Mouse (Mus musculus): Measurements from ENCODE around the gene Gm20532. TPM values are rescaled to one million over a fixed set of nuclear protein-coding genes. Genes with fewer than 3 reads are reported as not detected.

Gm20532 gene
- not detected in 2 replicates for polyA plus RNA-seq (2015; fragmentation: Nextera tagmentation; extraction: Ambion mirVana)

- H3K9me3 ChIP-seq (ENCODE audit: control insufficient read depth, low read length), result no peaks in the 10 kb centered on the region
- peak within 1 kb of the TSS; percentile 63 for H3K4me3 ChIP-seq (ENCODE audit: low read length)
- whole genome bisulfite sequencing, result under 1% methylated on average over 58 of the region's 65 CpGs
- H3K27ac ChIP-seq (ENCODE audit: low read depth, low read length), result peak within 1 kb of the TSS; percentile 37; the same call in 1 of the 2 replicates
- peaks cover 8% of the 10 kb centered on the region; the same call in 1 of the 2 replicates for H3K4me1 ChIP-seq (ENCODE audit: control insufficient read depth, insufficient read depth, low read depth, low read length)
- no peaks in the 10 kb centered on the region for H3K36me3 ChIP-seq (ENCODE audit: control insufficient read depth, insufficient read depth, low read length)
- H3K9ac ChIP-seq (ENCODE audit: low read depth, low read length), result peak within 1 kb of the TSS; percentile 82
- ATAC-seq, result peak; percentile 82
- no peaks in the 10 kb centered on the region for H3K27me3 ChIP-seq (replicated peaks; ENCODE audit: control insufficient read depth, insufficient read depth, low read length)
- peak within 1 kb of the TSS; percentile 88 for H3K4me2 ChIP-seq (ENCODE audit: low read length)
Observed at GRCm38 (mm10) chr2:26586294-26587043, at the start of gene Gm20532. TSS of gene Gm20532 (plus strand) at chr2:26586639.

- 77% methylated on average over 2 of the region's 2 CpGs for WGBS
- H3K9ac ChIP-seq (ENCODE audit: low read depth, low read length), result no peak overlapping the region
- H3K4me3 ChIP-seq (ENCODE audit: low read length), result no peak overlapping the region
- H3K27ac ChIP-seq (ENCODE audit: low read depth, low read length), result no peak overlapping the region
- H3K9me3 ChIP-seq (ENCODE audit: control insufficient read depth, low read length), result no peaks in the 10 kb centered on the region
- no peaks in the 10 kb centered on the region for H3K36me3 ChIP-seq (ENCODE audit: control insufficient read depth, insufficient read depth, low read length)
- peaks cover 26% of the 10 kb centered on the region for H3K4me1 ChIP-seq (ENCODE audit: control insufficient read depth, insufficient read depth, low read depth, low read length)
- no peak for ATAC-seq
- no peak overlapping the region for H3K4me2 ChIP-seq (ENCODE audit: low read length)
- H3K27me3 ChIP-seq (replicated peaks; ENCODE audit: control insufficient read depth, insufficient read depth, low read length), result no peaks in the 10 kb centered on the region
Observed at GRCm38 (mm10) chr2:26539516-26539915, 46.9 kb upstream of the Gm20532 start.

- ATAC-seq, result no peak
- Histone ChIP-seq H3K4me1 (ENCODE audit: control insufficient read depth, insufficient read depth, low read depth, low read length) (peaks cover 17% of the 10 kb centered on the region), H3K27ac (ENCODE audit: low read depth, low read length) (no peak overlapping the region), H3K27me3 (replicated peaks; ENCODE audit: control insufficient read depth, insufficient read depth, low read length) (no peaks in the 10 kb centered on the region), H3K9me3 (ENCODE audit: control insufficient read depth, low read length) (no peaks in the 10 kb centered on the region), H3K36me3 (ENCODE audit: control insufficient read depth, insufficient read depth, low read length) (no peaks in the 10 kb centered on the region), H3K4me3 (ENCODE audit: low read length) (no peak overlapping the region), H3K9ac (ENCODE audit: low read depth, low read length) (peak overlapping the region; percentile 18; the same call in 1 of the 2 replicates), H3K4me2 (ENCODE audit: low read length) (no peak overlapping the region)
- 24% methylated on average over 7 of the region's 7 CpGs for WGBS
Observed at GRCm38 (mm10) chr2:26540721-26541120, 45.7 kb upstream of the Gm20532 start.

- Histone ChIP-seq H3K36me3 (ENCODE audit: control insufficient read depth, insufficient read depth, low read length) (no peaks in the 10 kb centered on the region), H3K4me2 (ENCODE audit: low read length) (no peak overlapping the region), H3K9me3 (ENCODE audit: control insufficient read depth, low read length) (no peaks in the 10 kb centered on the region), H3K4me1 (ENCODE audit: control insufficient read depth, insufficient read depth, low read depth, low read length) (peaks cover 17% of the 10 kb centered on the region), H3K27ac (ENCODE audit: low read depth, low read length) (peak overlapping the region; percentile 54), H3K27me3 (replicated peaks; ENCODE audit: control insufficient read depth, insufficient read depth, low read length) (no peaks in the 10 kb centered on the region), H3K9ac (ENCODE audit: low read depth, low read length) (peak overlapping the region; percentile 35; the same call in 1 of the 2 replicates), H3K4me3 (ENCODE audit: low read length) (no peak overlapping the region)
- 23% methylated on average over 9 of the region's 9 CpGs for WGBS
- peak; percentile 69 for ATAC-seq
Observed at GRCm38 (mm10) chr2:26541258-26541910, 45.1 kb upstream of the Gm20532 start.

- Histone ChIP-seq H3K9ac (ENCODE audit: low read depth, low read length) (no peak overlapping the region), H3K9me3 (ENCODE audit: control insufficient read depth, low read length) (no peaks in the 10 kb centered on the region), H3K27me3 (replicated peaks; ENCODE audit: control insufficient read depth, insufficient read depth, low read length) (no peaks in the 10 kb centered on the region), H3K27ac (ENCODE audit: low read depth, low read length) (no peak overlapping the region), H3K36me3 (ENCODE audit: control insufficient read depth, insufficient read depth, low read length) (no peaks in the 10 kb centered on the region), H3K4me3 (ENCODE audit: low read length) (no peak overlapping the region), H3K4me2 (ENCODE audit: low read length) (no peak overlapping the region), H3K4me1 (ENCODE audit: control insufficient read depth, insufficient read depth, low read depth, low read length) (peaks cover 17% of the 10 kb centered on the region)
- no peak for ATAC-seq
- 58% methylated on average over 4 of the region's 4 CpGs for WGBS
Observed at GRCm38 (mm10) chr2:26543155-26543554, 43.3 kb upstream of the Gm20532 start.

GRCm38 (mm10) chr2:26543768-26544167, 42.7 kb upstream of the Gm20532 start:
- WGBS, result 92% methylated on average over 8 of the region's 8 CpGs
- H3K36me3 ChIP-seq (ENCODE audit: control insufficient read depth, insufficient read depth, low read length), result no peaks in the 10 kb centered on the region
- H3K9me3 ChIP-seq (ENCODE audit: control insufficient read depth, low read length), result no peaks in the 10 kb centered on the region
- H3K27ac ChIP-seq (ENCODE audit: low read depth, low read length), result no peak overlapping the region
- ATAC-seq, result no peak
- H3K4me2 ChIP-seq (ENCODE audit: low read length), result no peak overlapping the region
- no peak overlapping the region for H3K4me3 ChIP-seq (ENCODE audit: low read length)
- peaks cover 17% of the 10 kb centered on the region for H3K4me1 ChIP-seq (ENCODE audit: control insufficient read depth, insufficient read depth, low read depth, low read length)
- H3K27me3 ChIP-seq (replicated peaks; ENCODE audit: control insufficient read depth, insufficient read depth, low read length), result no peaks in the 10 kb centered on the region
- H3K9ac ChIP-seq (ENCODE audit: low read depth, low read length), result no peak overlapping the region

GRCm38 (mm10) chr2:26544265-26544664, 42.2 kb upstream of the Gm20532 start:
- no peak overlapping the region for H3K27ac ChIP-seq (ENCODE audit: low read depth, low read length)
- peaks cover 17% of the 10 kb centered on the region for H3K4me1 ChIP-seq (ENCODE audit: control insufficient read depth, insufficient read depth, low read depth, low read length)
- no peaks in the 10 kb centered on the region for H3K36me3 ChIP-seq (ENCODE audit: control insufficient read depth, insufficient read depth, low read length)
- no peak for ATAC-seq
- H3K27me3 ChIP-seq (replicated peaks; ENCODE audit: control insufficient read depth, insufficient read depth, low read length), result no peaks in the 10 kb centered on the region
- H3K4me3 ChIP-seq (ENCODE audit: low read length), result no peak overlapping the region
- no peak overlapping the region for H3K9ac ChIP-seq (ENCODE audit: low read depth, low read length)
- no peaks in the 10 kb centered on the region for H3K9me3 ChIP-seq (ENCODE audit: control insufficient read depth, low read length)
- 59% methylated on average over 3 of the region's 3 CpGs for WGBS
- no peak overlapping the region for H3K4me2 ChIP-seq (ENCODE audit: low read length)

GRCm38 (mm10) chr2:26547481-26547880, 39.0 kb upstream of the Gm20532 start:
- peak; percentile 51; the same call in 1 of the 2 replicates for ATAC-seq
- Histone ChIP-seq H3K9ac (ENCODE audit: low read depth, low read length) (no peak overlapping the region), H3K27ac (ENCODE audit: low read depth, low read length) (no peak overlapping the region), H3K27me3 (replicated peaks; ENCODE audit: control insufficient read depth, insufficient read depth, low read length) (no peaks in the 10 kb centered on the region), H3K36me3 (ENCODE audit: control insufficient read depth, insufficient read depth, low read length) (no peaks in the 10 kb centered on the region), H3K9me3 (ENCODE audit: control insufficient read depth, low read length) (no peaks in the 10 kb centered on the region), H3K4me3 (ENCODE audit: low read length) (no peak overlapping the region), H3K4me2 (ENCODE audit: low read length) (no peak overlapping the region), H3K4me1 (ENCODE audit: control insufficient read depth, insufficient read depth, low read depth, low read length) (peaks cover 3% of the 10 kb centered on the region)
- 29% methylated on average over 2 of the region's 2 CpGs for WGBS

- WGBS, result 89% methylated on average over 10 of the region's 10 CpGs
- Histone ChIP-seq H3K27me3 (replicated peaks; ENCODE audit: control insufficient read depth, insufficient read depth, low read length) (no peaks in the 10 kb centered on the region), H3K9me3 (ENCODE audit: control insufficient read depth, low read length) (no peaks in the 10 kb centered on the region), H3K9ac (ENCODE audit: low read depth, low read length) (no peak overlapping the region), H3K36me3 (ENCODE audit: control insufficient read depth, insufficient read depth, low read length) (no peaks in the 10 kb centered on the region), H3K27ac (ENCODE audit: low read depth, low read length) (0 out of 2 replicates have a peak overlapping the region, but pooled peaks have one; percentile 6), H3K4me2 (ENCODE audit: low read length) (no peak overlapping the region), H3K4me3 (ENCODE audit: low read length) (no peak overlapping the region), H3K4me1 (ENCODE audit: control insufficient read depth, insufficient read depth, low read depth, low read length) (peaks cover 3% of the 10 kb centered on the region)
- ATAC-seq, result no peak
Observed at GRCm38 (mm10) chr2:26549801-26550200, 36.6 kb upstream of the Gm20532 start.

Measured in hindbrain, embryonic 16.5 days (tissue).